Mouse (Mus musculus): ENCODE data around the gene Hsf5. TPM values are rescaled to one million over a fixed set of nuclear protein-coding genes. Genes with fewer than 3 reads are reported as not detected.

Hsf5 gene
- polyA plus RNA-seq, 1 experiment from 2014 or later: 0.33 TPM

DNA sequence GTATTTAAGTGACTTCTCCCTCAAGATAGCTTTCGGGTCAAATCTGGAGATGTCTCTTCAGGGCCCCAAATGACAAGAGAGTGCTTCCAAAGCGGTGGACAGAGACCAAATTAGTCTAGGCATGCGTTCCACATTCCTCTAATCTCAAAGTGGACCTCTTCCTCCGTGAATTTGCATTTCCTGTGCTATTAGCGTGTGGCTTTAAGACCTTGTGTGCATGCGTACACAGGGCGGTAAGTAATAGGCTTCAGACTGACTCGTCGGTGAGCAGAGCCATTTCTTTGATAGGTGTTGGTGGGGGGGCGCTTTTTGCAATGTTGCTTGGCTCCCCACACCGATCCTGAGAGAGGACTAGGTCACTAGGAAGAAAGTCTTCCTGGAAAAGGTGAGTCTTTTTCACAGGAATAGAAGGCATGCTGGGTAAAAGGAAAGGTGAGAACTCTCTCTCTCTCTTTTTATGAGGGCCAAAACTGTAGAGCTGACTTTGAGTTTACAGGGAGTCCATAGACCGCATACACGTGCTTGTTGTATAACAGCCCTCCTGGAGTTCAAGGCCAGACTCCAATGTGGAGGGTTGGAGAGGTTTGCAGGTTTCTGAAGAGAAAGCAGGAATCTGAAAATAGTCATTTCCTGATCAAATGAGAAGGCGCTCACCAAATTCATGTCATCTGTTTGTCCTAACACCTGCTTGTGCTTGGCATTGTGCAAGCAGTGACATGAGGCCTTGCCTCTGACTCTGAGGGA, 85.1 kb downstream of the Hsf5 start:
- H3K36me3 ChIP-seq (ENCODE audit: control insufficient read depth, insufficient read depth, low read length): no peaks in the 10 kb centered on the region
- H3K4me3 ChIP-seq (ENCODE audit: low read depth, low read length): no peak overlapping the region
- 87% methylated on average over 14 of the region's 14 CpGs for WGBS
- H3K9me3 ChIP-seq (ENCODE audit: control insufficient read depth, low read length): no peaks in the 10 kb centered on the region
- no peak overlapping the region for H3K4me2 ChIP-seq (ENCODE audit: low read depth, low read length)
- H3K27me3 ChIP-seq (ENCODE audit: control insufficient read depth, insufficient read depth, low read length): no peaks in the 10 kb centered on the region
- H3K9ac ChIP-seq (replicated peaks; ENCODE audit: low read depth, low read length): no peak overlapping the region
- no peak overlapping the region for H3K27ac ChIP-seq (ENCODE audit: low read depth, low read length)
- ATAC-seq (ENCODE audit: low read depth): no peak
- H3K4me1 ChIP-seq (ENCODE audit: control insufficient read depth, insufficient read depth, low read length): no peaks in the 10 kb centered on the region

- no peaks in the 10 kb centered on the region for H3K36me3 ChIP-seq (ENCODE audit: control insufficient read depth, insufficient read depth, low read length)
- H3K4me2 ChIP-seq (ENCODE audit: low read depth, low read length): no peak overlapping the region
- H3K27ac ChIP-seq (ENCODE audit: low read depth, low read length): no peak overlapping the region
- no peaks in the 10 kb centered on the region for H3K27me3 ChIP-seq (ENCODE audit: control insufficient read depth, insufficient read depth, low read length)
- H3K4me3 ChIP-seq (ENCODE audit: low read depth, low read length): no peak overlapping the region
- no peak for ATAC-seq (ENCODE audit: low read depth)
- no peaks in the 10 kb centered on the region for H3K9me3 ChIP-seq (ENCODE audit: control insufficient read depth, low read length)
- H3K9ac ChIP-seq (replicated peaks; ENCODE audit: low read depth, low read length): no peak overlapping the region
- WGBS: 75% methylated on average over 5 of the region's 5 CpGs
- H3K4me1 ChIP-seq (ENCODE audit: control insufficient read depth, insufficient read depth, low read length): no peaks in the 10 kb centered on the region
These were observed 86.7 kb downstream of the Hsf5 start for GRCm38 (mm10) chr11:87703654-87704053.

DNA sequence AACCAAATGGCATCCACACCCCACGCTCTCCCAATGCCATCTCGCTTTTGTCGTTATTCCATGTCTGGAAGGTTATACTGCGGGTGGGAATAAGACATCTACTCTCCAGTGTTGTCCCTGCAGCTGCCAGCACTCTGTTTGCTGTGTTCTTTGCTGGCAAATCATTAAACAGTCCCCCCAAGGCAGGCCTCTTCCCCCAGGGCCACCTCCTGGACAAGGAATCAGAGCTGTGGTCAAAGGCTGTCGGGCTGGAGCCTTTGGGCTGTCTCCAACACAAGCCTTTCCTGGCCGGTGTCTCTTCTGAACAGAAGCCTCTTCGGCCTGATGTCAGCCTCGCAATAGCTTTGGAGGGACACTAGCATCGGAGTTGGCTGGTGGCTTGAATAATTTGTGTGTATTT, 87.3 kb downstream of the Hsf5 start:
- H3K27ac ChIP-seq (ENCODE audit: low read depth, low read length): no peak overlapping the region
- no peak overlapping the region for H3K4me3 ChIP-seq (ENCODE audit: low read depth, low read length)
- ATAC-seq (ENCODE audit: low read depth): no peak
- H3K27me3 ChIP-seq (ENCODE audit: control insufficient read depth, insufficient read depth, low read length): no peaks in the 10 kb centered on the region
- WGBS: 86% methylated on average over 9 of the region's 9 CpGs
- H3K9ac ChIP-seq (replicated peaks; ENCODE audit: low read depth, low read length): no peak overlapping the region
- H3K9me3 ChIP-seq (ENCODE audit: control insufficient read depth, low read length): no peaks in the 10 kb centered on the region
- no peaks in the 10 kb centered on the region for H3K36me3 ChIP-seq (ENCODE audit: control insufficient read depth, insufficient read depth, low read length)
- no peak overlapping the region for H3K4me2 ChIP-seq (ENCODE audit: low read depth, low read length)
- no peaks in the 10 kb centered on the region for H3K4me1 ChIP-seq (ENCODE audit: control insufficient read depth, insufficient read depth, low read length)

DNA sequence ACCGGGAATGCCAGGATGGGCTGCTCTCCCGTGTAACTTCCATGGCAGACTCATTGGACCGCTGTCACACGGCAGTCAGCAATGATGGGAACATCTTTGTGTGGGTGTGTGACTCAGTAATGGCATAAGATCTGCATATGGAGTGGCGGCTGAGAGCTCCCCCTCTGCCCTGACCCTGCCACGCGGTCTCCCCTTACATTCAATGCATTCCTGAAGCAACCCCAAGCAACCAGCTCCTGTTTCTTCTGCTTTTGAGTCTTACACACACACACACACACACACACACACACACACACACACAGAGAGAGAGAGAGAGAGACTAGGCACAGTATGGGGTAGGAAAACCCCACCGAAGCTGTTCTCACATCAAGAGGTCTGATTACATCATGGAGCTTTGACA, 90.6 kb downstream of the Hsf5 start:
- Histone ChIP-seq H3K9me3 (ENCODE audit: control insufficient read depth, low read length) (no peaks in the 10 kb centered on the region), H3K4me3 (ENCODE audit: low read depth, low read length) (no peak overlapping the region), H3K4me1 (ENCODE audit: control insufficient read depth, insufficient read depth, low read length) (0 out of 2 replicates have a peak, but pooled peaks cover 6% of the 10 kb centered on the region), H3K27me3 (ENCODE audit: control insufficient read depth, insufficient read depth, low read length) (no peaks in the 10 kb centered on the region), H3K27ac (ENCODE audit: low read depth, low read length) (no peak overlapping the region), H3K4me2 (ENCODE audit: low read depth, low read length) (no peak overlapping the region), H3K36me3 (ENCODE audit: control insufficient read depth, insufficient read depth, low read length) (no peaks in the 10 kb centered on the region), H3K9ac (replicated peaks; ENCODE audit: low read depth, low read length) (no peak overlapping the region)
- no peak for ATAC-seq (ENCODE audit: low read depth)
- WGBS: 21% methylated on average over 8 of the region's 8 CpGs

DNA sequence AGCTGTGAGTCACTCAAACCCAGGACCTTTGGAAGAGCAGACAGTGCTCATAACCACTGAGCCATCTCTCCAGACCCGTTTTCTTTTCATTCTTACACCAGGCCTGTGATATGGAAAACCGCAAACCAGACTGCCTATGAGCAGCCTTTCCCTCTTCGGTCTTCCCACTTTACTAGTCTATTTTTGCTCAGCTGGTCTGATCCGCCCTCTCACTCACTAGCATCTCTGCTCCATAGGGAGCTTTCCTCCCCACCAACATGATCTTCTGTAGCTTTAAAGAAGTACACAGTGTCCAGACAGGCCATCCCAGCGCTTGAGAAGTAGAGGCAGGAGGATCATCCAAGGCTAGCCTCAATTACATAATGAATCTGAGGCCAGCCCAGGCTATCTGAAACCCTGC, 92.0 kb downstream of the Hsf5 start:
- H3K4me2 ChIP-seq (ENCODE audit: low read depth, low read length): no peak overlapping the region
- no peaks in the 10 kb centered on the region for H3K36me3 ChIP-seq (ENCODE audit: control insufficient read depth, insufficient read depth, low read length)
- ATAC-seq (ENCODE audit: low read depth): no peak
- no peaks in the 10 kb centered on the region for H3K9me3 ChIP-seq (ENCODE audit: control insufficient read depth, low read length)
- 0 out of 2 replicates have a peak, but pooled peaks cover 6% of the 10 kb centered on the region for H3K4me1 ChIP-seq (ENCODE audit: control insufficient read depth, insufficient read depth, low read length)
- no peak overlapping the region for H3K27ac ChIP-seq (ENCODE audit: low read depth, low read length)
- WGBS: 88% methylated on average over 5 of the region's 5 CpGs
- H3K4me3 ChIP-seq (ENCODE audit: low read depth, low read length): no peak overlapping the region
- no peak overlapping the region for H3K9ac ChIP-seq (replicated peaks; ENCODE audit: low read depth, low read length)
- H3K27me3 ChIP-seq (ENCODE audit: control insufficient read depth, insufficient read depth, low read length): no peaks in the 10 kb centered on the region

Other genes starting within 250 kb of the Hsf5 start
- gene Rad51c, start 212.2 kb upstream of the Hsf5 start, polyA plus RNA-seq (2014; fragmentation: Nextera tagmentation; extraction: Ambion mirVana): 4.9 and 6.0 TPM in 2 replicates
- 0.51 and 0.64 TPM in 2 replicates for gene Tex14, start 212.1 kb upstream of the Hsf5 start, polyA plus RNA-seq (2014; fragmentation: Nextera tagmentation; extraction: Ambion mirVana)
- gene Gm11492, start 50.5 kb upstream of the Hsf5 start, polyA plus RNA-seq (2014; fragmentation: Nextera tagmentation; extraction: Ambion mirVana): not detected in 2 replicates
- gene Sept4, start 48.3 kb upstream of the Hsf5 start, polyA plus RNA-seq (2014; fragmentation: Nextera tagmentation; extraction: Ambion mirVana): 24.8 and 30.0 TPM in 2 replicates
- 51.0 and 66.8 TPM in 2 replicates for gene Mtmr4, start 25.0 kb upstream of the Hsf5 start, polyA plus RNA-seq (2014; fragmentation: Nextera tagmentation; extraction: Ambion mirVana)
- 0.71 and 1.1 TPM in 2 replicates for gene Rnf43, start 45.6 kb downstream of the Hsf5 start, polyA plus RNA-seq (2014; fragmentation: Nextera tagmentation; extraction: Ambion mirVana)
- gene Supt4a, start 120.4 kb downstream of the Hsf5 start, polyA plus RNA-seq (2014; fragmentation: Nextera tagmentation; extraction: Ambion mirVana): 137 and 139 TPM in 2 replicates
- 47.8 and 55.2 TPM in 2 replicates for gene Tspoap1, start 143.4 kb downstream of the Hsf5 start, polyA plus RNA-seq (2014; fragmentation: Nextera tagmentation; extraction: Ambion mirVana)
- gene Mpo, start 176.4 kb downstream of the Hsf5 start, polyA plus RNA-seq (2014; fragmentation: Nextera tagmentation; extraction: Ambion mirVana): 0.31 and 2.2 TPM in 2 replicates
- gene Lpo, start 211.1 kb downstream of the Hsf5 start, polyA plus RNA-seq (2014; fragmentation: Nextera tagmentation; extraction: Ambion mirVana): 0.93 and 1.3 TPM in 2 replicates
- gene Mks1, start 236.1 kb downstream of the Hsf5 start, polyA plus RNA-seq (2014; fragmentation: Nextera tagmentation; extraction: Ambion mirVana): 10.4 and 11.1 TPM in 2 replicates